Mouse (Mus musculus) lung, postnatal 0 days (tissue): ENCODE results near the gene Anxa8.

Experiments
- CTCF ChIP-seq: IDR thresholded peaks from 2 replicates; pipeline ENCODE4 v1.5.1; 2016; ENCODE audit warnings: antibody characterized with exemption, mild to moderate bottlenecking
- EP300 ChIP-seq: IDR thresholded peaks from 2 replicates; pipeline ENCODE4 v1.6.1; 2016; ENCODE audit warnings: antibody characterized with exemption, mild to moderate bottlenecking, control low read depth

GRCm38 (mm10) chr14:34104892-34105291 is 19.1 kb downstream of the Anxa8 start:
- TF ChIP-seq CTCF (peak; percentile 85), EP300 (no peak)
